Mouse (Mus musculus): ENCODE measurements around the gene Pik3cd. TPM values are rescaled to one million over a fixed set of nuclear protein-coding genes. Genes with fewer than 3 reads are reported as not detected.

Gene Pik3cd
- polyA plus RNA-seq, 1 experiment: 1.4 TPM

DNA sequence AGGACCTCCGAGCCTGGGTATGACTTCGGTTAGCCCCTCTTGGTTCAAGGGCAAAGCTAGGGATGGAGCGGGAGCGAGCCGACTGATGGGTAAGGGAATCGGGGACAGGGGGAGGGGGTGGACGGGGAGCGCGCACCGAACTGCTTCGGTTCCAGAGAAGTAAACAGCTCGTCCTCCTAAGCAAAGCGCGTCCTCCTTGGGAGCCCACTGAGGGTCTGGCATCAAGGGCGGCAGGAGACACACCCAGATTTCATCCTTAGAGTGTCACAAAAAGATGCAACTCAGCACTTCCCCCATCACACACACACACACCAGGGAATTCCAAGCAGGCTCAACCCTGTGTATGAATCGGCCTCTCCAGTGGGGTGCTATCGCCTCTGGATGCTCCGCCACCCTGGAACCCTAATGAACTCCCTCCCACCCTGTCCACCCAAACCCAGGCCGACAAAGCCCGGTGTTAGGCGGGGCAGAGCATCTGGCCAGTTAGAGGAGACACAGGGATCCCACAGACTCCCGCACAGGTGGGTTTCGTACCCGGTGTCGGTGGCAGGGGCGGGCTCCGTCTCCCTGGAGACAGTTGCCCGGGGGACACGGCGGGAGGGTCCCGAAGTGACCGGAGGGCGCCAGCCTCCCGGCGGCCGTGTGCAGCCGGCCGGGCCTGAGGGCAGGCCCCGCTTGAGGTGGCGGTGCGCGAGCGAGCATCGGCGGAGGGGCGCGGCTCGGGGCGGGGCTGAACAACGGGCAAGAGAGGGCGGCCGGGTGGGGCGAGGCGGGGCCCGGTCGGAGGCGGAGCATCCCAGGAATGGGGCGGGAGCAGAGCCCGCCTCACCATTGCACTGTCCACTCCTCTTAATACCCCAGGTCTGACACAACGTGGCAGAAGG lies 26.8 kb downstream of the Pik3cd start:
- peaks cover 4% of the 10 kb centered on the region for H3K27me3 ChIP-seq (ENCODE audit: control insufficient read depth, insufficient read depth, insufficient read length)
- H3K4me2 ChIP-seq (ENCODE audit: low read depth): peak overlapping the region; percentile 62
- no peaks in the 10 kb centered on the region for H3K79me2 ChIP-seq (ENCODE audit: control insufficient read depth, insufficient read depth)
- TF ChIP-seq MYOG (IDR thresholded peaks at IDR 0.05; ENCODE audit: control insufficient read depth in 1 of 3, insufficient read depth in 1 of 3, insufficient read length in 2 of 3, low read depth in 2 of 3) (peak in 1 of 3 experiments; percentile 18), CEBPB (IDR thresholded peaks at IDR 0.05; ENCODE audit: insufficient read depth, poor library complexity, severe bottlenecking) (no peak), POLR2A (IDR thresholded peaks at IDR 0.05; ENCODE audit: insufficient read length, low read depth) (peak; percentile 71), E2F4 (IDR thresholded peaks at IDR 0.05; ENCODE audit: insufficient read depth) (no peak), USF1 (IDR thresholded peaks at IDR 0.05; ENCODE audit: low read depth) (no peak)
- no peaks in the 10 kb centered on the region for H3K36me3 ChIP-seq (ENCODE audit: control insufficient read depth, insufficient read depth)
- no peak overlapping the region for H3ac ChIP-seq (ENCODE audit: control insufficient read depth, insufficient read length)
- peak overlapping the region; percentile 19 for H3K4me3 ChIP-seq

DNA sequence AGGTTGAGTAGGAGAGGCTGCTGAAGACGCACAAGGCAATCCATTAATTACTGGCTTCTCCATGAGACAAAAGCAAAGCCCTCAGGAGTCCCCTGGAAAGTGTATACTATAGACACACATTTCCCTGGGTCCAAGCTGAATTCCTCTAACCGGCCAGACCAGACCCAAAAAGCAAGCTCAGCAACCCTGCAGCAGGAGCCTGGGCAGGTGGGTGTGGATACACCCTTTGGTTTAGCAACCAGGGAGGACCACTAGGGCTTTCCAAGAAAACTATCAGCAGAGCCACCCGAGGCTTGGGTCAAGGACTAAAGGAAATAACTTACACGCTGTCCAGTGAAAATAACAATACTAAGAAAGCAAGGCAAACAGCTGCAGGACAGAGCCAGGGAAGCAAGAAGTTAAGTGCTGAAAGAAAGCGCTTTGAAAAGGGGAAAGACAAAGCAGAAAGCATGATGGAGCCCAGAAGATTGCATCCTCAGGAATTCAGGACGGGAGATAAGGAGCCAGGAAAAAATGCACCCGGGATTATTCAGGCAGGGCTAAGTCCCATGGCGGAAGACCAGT lies 27.5 kb downstream of the Pik3cd start:
- H3K27me3 ChIP-seq (ENCODE audit: control insufficient read depth, insufficient read depth, insufficient read length): peaks cover 4% of the 10 kb centered on the region
- peak overlapping the region; percentile 19 for H3K4me3 ChIP-seq
- TF ChIP-seq MAX (IDR thresholded peaks at IDR 0.05; ENCODE audit: low read depth): no peak
- TF ChIP-seq MYOD1 (IDR thresholded peaks at IDR 0.05; ENCODE audit: control insufficient read depth in 1 of 3, insufficient read length in 2 of 3, low read depth in 2 of 3): no peak
- TF ChIP-seq E2F4 (IDR thresholded peaks at IDR 0.05; ENCODE audit: insufficient read depth): no peak
- TF ChIP-seq CEBPB (IDR thresholded peaks at IDR 0.05; ENCODE audit: insufficient read depth, poor library complexity, severe bottlenecking): no peak
- no peak for TF ChIP-seq TCF12 (IDR thresholded peaks at IDR 0.05; ENCODE audit: insufficient read depth, poor library complexity, severe bottlenecking)
- H3ac ChIP-seq (ENCODE audit: control insufficient read depth, insufficient read length): no peak overlapping the region
- H3K36me3 ChIP-seq (ENCODE audit: control insufficient read depth, insufficient read depth): no peaks in the 10 kb centered on the region
- no peaks in the 10 kb centered on the region for H3K79me2 ChIP-seq (ENCODE audit: control insufficient read depth, insufficient read depth)
- H3K4me2 ChIP-seq (ENCODE audit: low read depth): peak overlapping the region; percentile 62

DNA sequence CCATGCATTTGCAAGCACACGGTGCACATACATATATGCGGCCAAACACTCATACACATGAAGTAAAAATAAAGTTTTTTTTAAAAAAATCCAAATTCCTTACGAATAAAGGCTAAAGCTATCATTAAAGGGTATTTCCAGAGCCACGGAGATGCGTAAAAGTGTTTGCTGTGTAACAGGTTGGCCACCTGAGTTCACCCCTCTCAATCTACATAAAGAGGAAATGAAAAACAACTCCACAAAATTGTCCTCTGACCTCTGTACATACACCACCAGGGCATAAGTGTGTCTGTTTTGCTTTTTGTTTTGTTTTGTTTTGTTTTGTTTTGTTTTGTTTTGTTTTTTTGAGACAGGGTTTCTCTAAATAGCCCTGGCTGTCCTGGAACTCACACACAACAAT lies 29.6 kb downstream of the Pik3cd start:
- Histone ChIP-seq H3K27me3 (ENCODE audit: control insufficient read depth, insufficient read depth, insufficient read length) (no peaks in the 10 kb centered on the region), H3K79me2 (ENCODE audit: control insufficient read depth, insufficient read depth) (no peaks in the 10 kb centered on the region), H3K36me3 (ENCODE audit: control insufficient read depth, insufficient read depth) (no peaks in the 10 kb centered on the region), H3K4me2 (ENCODE audit: low read depth) (no peak overlapping the region), H3K4me3 (no peak overlapping the region), H3ac (ENCODE audit: control insufficient read depth, insufficient read length) (no peak overlapping the region)
- no peak for TF ChIP-seq REST (IDR thresholded peaks at IDR 0.05; ENCODE audit: insufficient read depth, insufficient read length)
- no peak for TF ChIP-seq SRF (IDR thresholded peaks at IDR 0.05; ENCODE audit: control insufficient read depth, insufficient read length, low read depth)
- no peak for TF ChIP-seq MAX (IDR thresholded peaks at IDR 0.05; ENCODE audit: low read depth)
- no peak for TF ChIP-seq TCF3 (IDR thresholded peaks at IDR 0.05; ENCODE audit: insufficient read length, low read depth)
- no peak for TF ChIP-seq POLR2AphosphoS2 (IDR thresholded peaks at IDR 0.05; ENCODE audit: insufficient read length, low read depth)
- TF ChIP-seq USF1 (IDR thresholded peaks at IDR 0.05; ENCODE audit: low read depth): no peak
- TF ChIP-seq MYOD1 (IDR thresholded peaks at IDR 0.05; ENCODE audit: control insufficient read depth in 1 of 3, insufficient read length in 2 of 3, low read depth in 2 of 3): no peak
- TF ChIP-seq E2F4 (IDR thresholded peaks at IDR 0.05; ENCODE audit: insufficient read depth): no peak
- no peak for TF ChIP-seq POLR2A (IDR thresholded peaks at IDR 0.05; ENCODE audit: insufficient read length, low read depth)
- TF ChIP-seq TCF12 (IDR thresholded peaks at IDR 0.05; ENCODE audit: insufficient read depth, poor library complexity, severe bottlenecking): no peak
- TF ChIP-seq CEBPB (IDR thresholded peaks at IDR 0.05; ENCODE audit: insufficient read depth, poor library complexity, severe bottlenecking): no peak
- no peak for TF ChIP-seq MYOG (IDR thresholded peaks at IDR 0.05; ENCODE audit: control insufficient read depth in 1 of 3, insufficient read depth in 1 of 3, insufficient read length in 2 of 3, low read depth in 2 of 3)

DNA sequence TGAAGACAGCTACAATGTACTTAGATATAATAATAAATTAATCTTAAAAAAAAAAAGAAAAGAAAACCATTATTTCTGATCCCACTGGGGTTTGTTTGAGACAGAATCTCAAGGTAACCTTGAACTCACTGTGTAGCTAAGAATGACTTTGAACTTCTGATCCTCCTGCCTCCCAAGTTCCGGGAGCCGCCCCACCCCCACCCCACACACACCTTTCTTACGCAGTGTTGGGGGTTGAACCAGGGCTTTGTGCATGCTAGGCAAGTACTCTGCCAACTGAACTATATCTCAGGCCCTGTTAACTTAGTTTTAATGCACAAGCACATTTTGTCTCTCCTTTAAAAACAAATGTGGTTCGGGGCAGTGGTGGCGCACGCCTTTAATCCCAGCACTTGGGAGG lies 31.2 kb downstream of the Pik3cd start:
- TF ChIP-seq POLR2A (IDR thresholded peaks at IDR 0.05; ENCODE audit: insufficient read length, low read depth) (no peak), MAX (IDR thresholded peaks at IDR 0.05; ENCODE audit: low read depth) (no peak), TCF12 (IDR thresholded peaks at IDR 0.05; ENCODE audit: insufficient read depth, poor library complexity, severe bottlenecking) (no peak), MYOD1 (IDR thresholded peaks at IDR 0.05; ENCODE audit: control insufficient read depth in 1 of 3, insufficient read length in 2 of 3, low read depth in 2 of 3) (no peak), MYOG (IDR thresholded peaks at IDR 0.05; ENCODE audit: control insufficient read depth in 1 of 3, insufficient read depth in 1 of 3, insufficient read length in 2 of 3, low read depth in 2 of 3) (no peak), E2F4 (IDR thresholded peaks at IDR 0.05; ENCODE audit: insufficient read depth) (no peak), TCF3 (IDR thresholded peaks at IDR 0.05; ENCODE audit: insufficient read length, low read depth) (no peak), REST (IDR thresholded peaks at IDR 0.05; ENCODE audit: insufficient read depth, insufficient read length) (no peak), SRF (IDR thresholded peaks at IDR 0.05; ENCODE audit: control insufficient read depth, insufficient read length, low read depth) (no peak), USF1 (IDR thresholded peaks at IDR 0.05; ENCODE audit: low read depth) (no peak), CEBPB (IDR thresholded peaks at IDR 0.05; ENCODE audit: insufficient read depth, poor library complexity, severe bottlenecking) (no peak), POLR2AphosphoS2 (IDR thresholded peaks at IDR 0.05; ENCODE audit: insufficient read length, low read depth) (no peak)

More for the DNA sequence above, 31.2 kb downstream of the Pik3cd start:
- no peak overlapping the region for H3K4me3 ChIP-seq
- no peaks in the 10 kb centered on the region for H3K27me3 ChIP-seq (ENCODE audit: control insufficient read depth, insufficient read depth, insufficient read length)
- H3K79me2 ChIP-seq (ENCODE audit: control insufficient read depth, insufficient read depth): no peaks in the 10 kb centered on the region
- no peak overlapping the region for H3ac ChIP-seq (ENCODE audit: control insufficient read depth, insufficient read length)
- no peaks in the 10 kb centered on the region for H3K36me3 ChIP-seq (ENCODE audit: control insufficient read depth, insufficient read depth)
- no peak overlapping the region for H3K4me2 ChIP-seq (ENCODE audit: low read depth)
